Mouse (Mus musculus) brain, embryonic 14.5 days (tissue): ENCODE measurements around the gene Sdf2l1.

ENCODE experiments used
- CTCF ChIP-seq: fragments of 200-500 bp; IDR thresholded peaks from 2 replicates; pipeline ENCODE4 v1.5.1; 2012; ENCODE audit warnings: inconsistent platforms, mild to moderate bottlenecking, moderate library complexity, borderline replicate concordance; ENCODE audit not compliant: insufficient read depth, insufficient read length; ENCODE audit errors: extremely low read depth
- POLR2A ChIP-seq: fragments of 200-500 bp; IDR thresholded peaks from 2 replicates; pipeline ENCODE4 v1.6.1; 2012; ENCODE audit warnings: mild to moderate bottlenecking, inconsistent platforms, borderline replicate concordance; ENCODE audit not compliant: poor library complexity, insufficient read depth, insufficient read length, severe bottlenecking; ENCODE audit errors: extremely low read depth

- TF ChIP-seq CTCF (no peak), POLR2A (no peak)
Observed at GRCm38 (mm10) chr16:17096938-17097337, 35.2 kb downstream of the Sdf2l1 start.
